Mouse (Mus musculus) heart, embryonic 14.5 days (tissue): ENCODE measurements around the gene Lysmd1. TPM values are rescaled to one million over a fixed set of nuclear protein-coding genes. Genes with fewer than 3 reads are reported as not detected.

ENCODE experiments used
- ATAC-seq: fragments of 200-750 bp; cut with Nextera tagmentation; 2 replicates; pipeline ENCODE4 v1.8.0; 2017; ENCODE audit warnings: low read depth, moderate TSS enrichment; ENCODE audit not compliant: insufficient number of reproducible peaks, insufficient read depth, low FRiP score
- H3K27ac ChIP-seq, 2 experiments: fragments of 200-500 bp in 1 of 2; fragments of 300-500 bp in 1 of 2; sonication (generic) in 1 of 2; replicated peaks in 1 of 2; 2 replicates each; pipeline ENCODE4 v1.5.1; 2012 to 2014; ENCODE audit warnings: low read depth in 2 of 2, low read length in 2 of 2, control low read depth in 1 of 2, mild to moderate bottlenecking in 1 of 2, mixed read lengths in 1 of 2; ENCODE audit not compliant: control insufficient read depth in 1 of 2, insufficient read depth in 1 of 2
- H3K27me3 ChIP-seq: fragments of 300-500 bp; sonication (generic); 2 replicates; pipeline ENCODE4 v1.6.1; 2014; ENCODE audit warnings: mild to moderate bottlenecking, low read length, control low read depth; ENCODE audit not compliant: control insufficient read depth, insufficient read depth
- H3K36me3 ChIP-seq: fragments of 300-500 bp; sonication (generic); 2 replicates; pipeline ENCODE4 v1.6.1; 2014; ENCODE audit warnings: mild to moderate bottlenecking, control low read depth, low read length, mixed read lengths; ENCODE audit not compliant: control insufficient read depth, insufficient read depth
- H3K4me1 ChIP-seq, 2 experiments: fragments of 200-500 bp in 1 of 2; fragments of 300-500 bp in 1 of 2; sonication (generic) in 1 of 2; 2 replicates each; pipeline ENCODE4 v1.6.1; 2012 to 2014; ENCODE audit warnings: low read length in 2 of 2, control low read depth in 1 of 2, mixed read lengths in 1 of 2; ENCODE audit not compliant: control insufficient read depth in 2 of 2, insufficient read depth in 2 of 2
- H3K4me2 ChIP-seq: fragments of 300-500 bp; sonication (generic); 2 replicates; pipeline ENCODE4 v1.6.1; 2014; ENCODE audit warnings: mild to moderate bottlenecking, low read length
- H3K4me3 ChIP-seq, 2 experiments: fragments of 200-500 bp in 1 of 2; fragments of 300-500 bp in 1 of 2; sonication (generic) in 1 of 2; 2 replicates each; pipeline ENCODE4 v1.5.1; 2012 to 2014; ENCODE audit warnings: low read length in 2 of 2, mild to moderate bottlenecking in 2 of 2, control low read depth in 1 of 2, low read depth in 1 of 2, moderate library complexity in 1 of 2; ENCODE audit not compliant: control insufficient read depth in 1 of 2, insufficient read depth in 1 of 2
- H3K9ac ChIP-seq: fragments of 300-500 bp; sonication (generic); 2 replicates; pipeline ENCODE4 v1.6.1; 2014; ENCODE audit warnings: mild to moderate bottlenecking, low read length
- H3K9me3 ChIP-seq: fragments of 300-500 bp; sonication (generic); 2 replicates; pipeline ENCODE4 v1.6.1; 2016; ENCODE audit warnings: low read length, control low read depth; ENCODE audit not compliant: control insufficient read depth
- WGBS: fragments of 180-500 bp; shearing (Covaris S2); extraction: QIAGEN DNeasy Blood & Tissue Kit; methylation state at CpG from one replicate; pipeline ENCODE4 v1.1.7; 2014; 5-methylcytosine and 5-hydroxymethylcytosine counted together
- polyA plus RNA-seq: library from polyadenylated mRNA; unstranded; fragments of >200 nt; fragmentation: Nextera tagmentation; extraction: Ambion mirVana; gene quantifications from 2 replicates; pipeline ENCODE4 v1.2.1, GENCODE M21; 2014

Gene Lysmd1
- polyA plus RNA-seq, 1 experiment from 2014 or later, result 8.1 TPM

GRCm38 (mm10) chr3:95174011-95174592 lies 40.2 kb downstream of the Lysmd1 start:
- no peak overlapping the region for H3K27ac ChIP-seq
- peaks cover 54% of the 10 kb centered on the region for H3K27me3 ChIP-seq
- H3K9me3 ChIP-seq, result no peaks in the 10 kb centered on the region
- 2% methylated on average over 16 of the region's 16 CpGs for WGBS
- H3K4me1 ChIP-seq, result peaks cover 0 to 16% of the 10 kb centered on the region in 2 experiments; a peak in 3 of 4 replicates
- peak overlapping the region; percentile 76 for H3K4me2 ChIP-seq
- H3K36me3 ChIP-seq, result peaks cover 21% of the 10 kb centered on the region
- H3K4me3 ChIP-seq, result peak overlapping the region; percentile 31 to 41; a peak in 3 of 4 replicates
- peak overlapping the region; percentile 60; the same call in 1 of the 2 replicates for H3K9ac ChIP-seq
- ATAC-seq, result no peak; the same call in 1 of the 2 replicates

DNA sequence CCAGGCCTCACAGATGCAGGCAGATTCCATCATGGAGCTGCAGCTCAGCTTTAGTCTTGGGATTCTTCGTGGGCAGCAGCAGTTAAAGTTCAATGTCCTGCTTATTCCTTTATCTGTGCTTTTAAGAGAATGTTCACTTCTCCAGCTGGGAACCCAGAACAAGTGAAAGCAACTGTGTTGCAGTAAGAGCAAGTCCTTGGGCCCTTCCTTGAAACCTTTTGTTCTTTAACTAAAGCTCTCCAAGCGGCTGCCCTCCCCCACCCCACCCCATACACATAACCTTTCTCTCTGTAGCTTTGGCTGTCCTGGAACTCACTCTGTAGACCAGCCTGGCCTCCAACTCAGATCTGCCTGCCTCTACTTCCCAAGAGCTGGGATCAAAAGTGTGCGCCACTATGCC lies 42.6 kb downstream of the Lysmd1 start:
- Histone ChIP-seq H3K27ac (no peak overlapping the region), H3K4me1 (peaks cover 0 to 16% of the 10 kb centered on the region in 2 experiments; a peak in 3 of 4 replicates), H3K4me3 (no peak overlapping the region), H3K9me3 (no peaks in the 10 kb centered on the region), H3K27me3 (peaks cover 31% of the 10 kb centered on the region), H3K36me3 (0 out of 2 replicates have a peak, but pooled peaks cover under 1% of the 10 kb centered on the region), H3K4me2 (no peak overlapping the region), H3K9ac (no peak overlapping the region)
- no peak for ATAC-seq
- WGBS, result 72% methylated on average over 3 of the region's 3 CpGs

DNA sequence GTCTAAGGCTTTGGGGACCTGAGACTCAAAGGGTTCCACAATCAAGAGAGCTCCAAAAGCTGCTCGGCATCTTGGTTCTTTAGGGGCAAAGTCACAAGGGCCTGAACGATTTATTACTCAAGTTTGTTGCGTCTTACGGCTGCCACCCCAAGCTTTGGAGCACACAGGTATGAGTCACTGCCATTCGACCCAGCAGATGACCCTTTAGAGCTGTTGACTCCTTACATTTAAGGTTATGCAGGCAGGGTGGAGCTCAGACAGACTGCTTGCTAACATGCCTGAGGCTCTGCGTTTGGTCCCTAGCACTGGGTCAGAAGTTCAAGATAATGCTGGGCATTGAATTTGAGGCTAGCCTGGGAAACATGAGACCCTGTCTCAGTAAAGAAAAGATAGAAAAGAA lies 43.7 kb downstream of the Lysmd1 start:
- WGBS, result 63% methylated on average over 6 of the region's 6 CpGs
- H3K27me3 ChIP-seq, result peaks cover 20% of the 10 kb centered on the region
- peaks cover 0 to 16% of the 10 kb centered on the region in 2 experiments; a peak in 3 of 4 replicates for H3K4me1 ChIP-seq
- H3K4me3 ChIP-seq, result no peak overlapping the region
- ATAC-seq, result no peak
- H3K27ac ChIP-seq, result no peak overlapping the region
- no peaks in the 10 kb centered on the region for H3K9me3 ChIP-seq
- no peak overlapping the region for H3K9ac ChIP-seq
- no peak overlapping the region for H3K4me2 ChIP-seq
- no peaks in the 10 kb centered on the region for H3K36me3 ChIP-seq

DNA sequence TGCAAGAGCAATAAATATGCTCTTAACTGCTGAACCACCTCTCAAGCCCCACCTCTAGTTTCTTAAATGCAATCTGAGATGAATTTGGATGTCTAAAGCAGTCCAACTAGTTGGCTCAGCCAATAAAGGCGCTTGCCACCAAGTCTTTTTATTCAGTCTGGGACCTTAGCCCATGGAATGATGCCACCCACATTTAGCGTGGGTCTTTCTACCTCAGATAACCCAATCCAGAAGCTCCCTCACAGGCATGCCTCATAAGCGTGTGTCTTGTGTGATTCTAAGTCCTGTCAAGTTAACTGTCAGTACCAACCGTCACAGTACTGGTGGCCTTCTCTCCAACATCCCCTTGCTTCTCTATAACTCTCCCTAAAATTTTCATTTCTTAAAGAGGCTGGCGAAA lies 45.1 kb downstream of the Lysmd1 start:
- no peak for ATAC-seq
- Histone ChIP-seq H3K4me3 (no peak overlapping the region), H3K4me1 (peaks cover 0 to 2% of the 10 kb centered on the region in 2 experiments; a peak in 3 of 4 replicates), H3K27ac (no peak overlapping the region), H3K4me2 (no peak overlapping the region), H3K9me3 (no peaks in the 10 kb centered on the region), H3K27me3 (peaks cover 7% of the 10 kb centered on the region; the same call in 1 of the 2 replicates), H3K9ac (no peak overlapping the region), H3K36me3 (peaks cover 2% of the 10 kb centered on the region)
- 79% methylated on average over 5 of the region's 5 CpGs for WGBS

DNA sequence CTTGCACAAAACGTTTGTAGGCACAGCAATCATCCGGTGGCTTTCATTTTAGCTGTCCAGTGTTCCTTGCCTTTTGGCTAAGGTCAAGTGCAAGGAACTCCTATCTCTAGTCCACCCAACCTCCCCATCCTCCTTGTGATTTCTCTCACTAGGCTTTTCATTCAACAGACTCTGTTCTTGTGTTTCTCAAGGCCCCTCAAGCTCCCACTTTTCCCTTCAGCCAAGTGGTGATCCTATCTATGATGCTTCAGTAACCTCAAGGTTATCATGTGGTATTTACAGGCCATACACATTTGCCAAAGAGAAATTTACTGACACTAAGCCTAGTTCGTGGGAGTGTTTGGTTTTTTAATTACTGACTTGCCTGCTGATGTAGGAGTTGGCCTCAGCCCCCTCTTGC lies 46.0 kb downstream of the Lysmd1 start:
- Histone ChIP-seq H3K27ac (no peak overlapping the region), H3K9ac (no peak overlapping the region), H3K4me1 (no peaks in the 10 kb centered on the region), H3K36me3 (peaks cover 11% of the 10 kb centered on the region), H3K4me2 (no peak overlapping the region), H3K9me3 (no peaks in the 10 kb centered on the region), H3K4me3 (no peak overlapping the region), H3K27me3 (no peaks in the 10 kb centered on the region)
- WGBS, result 61% methylated on average over 3 of the region's 3 CpGs
- ATAC-seq, result no peak

DNA sequence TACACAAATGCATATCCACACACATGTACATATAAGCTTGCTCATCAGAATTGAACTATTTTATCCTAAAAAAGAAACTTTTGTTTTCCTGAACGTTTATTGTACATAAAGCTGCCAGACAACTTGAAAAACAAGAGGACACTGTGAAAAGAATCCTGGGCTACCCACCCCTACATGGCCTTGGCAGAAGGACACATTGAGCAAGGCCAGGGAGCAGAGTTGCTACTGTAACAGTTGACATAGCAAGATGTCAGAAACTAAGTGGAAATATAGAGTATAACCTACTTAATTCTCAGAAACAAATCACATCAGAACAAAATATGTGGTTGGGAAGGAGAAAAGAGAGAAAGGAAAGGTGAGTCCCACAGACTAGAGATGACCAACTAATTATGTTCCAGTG lies 48.0 kb downstream of the Lysmd1 start:
- H3K9ac ChIP-seq, result no peak overlapping the region
- 52% methylated on average over 1 of the region's 1 CpGs for WGBS
- no peaks in the 10 kb centered on the region for H3K27me3 ChIP-seq
- peaks cover 31% of the 10 kb centered on the region for H3K36me3 ChIP-seq
- no peak overlapping the region for H3K4me2 ChIP-seq
- H3K4me1 ChIP-seq, result no peaks in the 10 kb centered on the region
- ATAC-seq, result no peak
- H3K4me3 ChIP-seq, result no peak overlapping the region
- no peak overlapping the region for H3K27ac ChIP-seq
- H3K9me3 ChIP-seq, result no peaks in the 10 kb centered on the region

DNA sequence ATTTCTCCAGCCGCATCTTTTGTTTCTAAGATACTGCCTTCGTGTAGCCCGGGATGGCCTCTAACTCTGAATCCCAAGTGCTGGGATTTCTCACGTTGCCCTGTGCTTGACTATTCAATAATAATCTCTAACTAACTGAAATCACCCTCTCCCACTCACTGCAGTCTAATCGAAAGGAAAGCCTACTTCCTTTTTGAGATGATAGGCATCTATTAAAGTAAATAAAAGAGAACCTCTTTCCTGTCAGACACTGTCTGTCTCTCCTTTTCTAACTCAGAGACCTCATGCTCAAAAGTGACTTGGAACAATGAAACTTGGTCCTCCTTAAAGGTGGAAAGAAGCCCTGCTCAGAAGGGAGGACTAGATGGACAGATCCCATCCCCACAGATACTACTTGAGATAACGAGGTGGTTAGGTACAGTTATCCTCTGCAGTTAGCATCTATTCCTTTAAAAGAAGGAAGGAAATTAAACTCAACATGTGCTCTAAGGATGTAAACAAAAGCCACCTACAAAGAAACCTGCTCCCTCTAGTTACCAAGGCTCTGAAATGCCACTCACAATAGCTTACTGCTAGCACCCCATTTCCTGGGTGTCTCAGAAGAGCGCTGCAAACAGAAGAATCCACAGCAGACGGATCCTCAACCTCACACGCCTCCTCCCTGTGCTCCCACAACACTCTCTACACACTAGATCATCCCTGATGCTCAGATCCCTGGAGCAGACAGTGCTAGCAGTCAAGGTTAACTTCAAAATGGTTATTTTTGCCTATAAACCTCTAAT lies 51.1 kb downstream of the Lysmd1 start:
- Histone ChIP-seq H3K4me3 (no peak overlapping the region), H3K36me3 (peaks cover 62% of the 10 kb centered on the region), H3K4me1 (no peaks in the 10 kb centered on the region), H3K9ac (no peak overlapping the region), H3K9me3 (no peaks in the 10 kb centered on the region), H3K27ac (no peak overlapping the region), H3K27me3 (no peaks in the 10 kb centered on the region), H3K4me2 (no peak overlapping the region)
- 88% methylated on average over 9 of the region's 9 CpGs for whole genome bisulfite sequencing
- ATAC-seq, result no peak
